Mouse (Mus musculus) heart, embryonic 14.5 days (tissue): ENCODE results near the gene Dcx. TPM values are rescaled to one million over a fixed set of nuclear protein-coding genes. Genes with fewer than 3 reads are reported as not detected.

Experiments used
- ATAC-seq: fragments of 200-750 bp; cut with Nextera tagmentation; 2 replicates; pipeline ENCODE4 v1.8.0; 2017; ENCODE audit warnings: low read depth, moderate TSS enrichment; ENCODE audit not compliant: insufficient number of reproducible peaks, insufficient read depth, low FRiP score
- H3K27ac ChIP-seq, 2 experiments: fragments of 200-500 bp in 1 of 2; fragments of 300-500 bp in 1 of 2; sonication (generic) in 1 of 2; replicated peaks in 1 of 2; 2 replicates each; pipeline ENCODE4 v1.5.1; 2012 to 2014; ENCODE audit warnings: low read depth in 2 of 2, low read length in 2 of 2, control low read depth in 1 of 2, mild to moderate bottlenecking in 1 of 2, mixed read lengths in 1 of 2; ENCODE audit not compliant: control insufficient read depth in 1 of 2, insufficient read depth in 1 of 2
- H3K27me3 ChIP-seq: fragments of 300-500 bp; sonication (generic); 2 replicates; pipeline ENCODE4 v1.6.1; 2014; ENCODE audit warnings: mild to moderate bottlenecking, low read length, control low read depth; ENCODE audit not compliant: control insufficient read depth, insufficient read depth
- H3K36me3 ChIP-seq: fragments of 300-500 bp; sonication (generic); 2 replicates; pipeline ENCODE4 v1.6.1; 2014; ENCODE audit warnings: mild to moderate bottlenecking, control low read depth, low read length, mixed read lengths; ENCODE audit not compliant: control insufficient read depth, insufficient read depth
- H3K4me1 ChIP-seq, 2 experiments: fragments of 200-500 bp in 1 of 2; fragments of 300-500 bp in 1 of 2; sonication (generic) in 1 of 2; 2 replicates each; pipeline ENCODE4 v1.6.1; 2012 to 2014; ENCODE audit warnings: low read length in 2 of 2, control low read depth in 1 of 2, mixed read lengths in 1 of 2; ENCODE audit not compliant: control insufficient read depth in 2 of 2, insufficient read depth in 2 of 2
- H3K4me2 ChIP-seq: fragments of 300-500 bp; sonication (generic); 2 replicates; pipeline ENCODE4 v1.6.1; 2014; ENCODE audit warnings: mild to moderate bottlenecking, low read length
- H3K4me3 ChIP-seq, 2 experiments: fragments of 200-500 bp in 1 of 2; fragments of 300-500 bp in 1 of 2; sonication (generic) in 1 of 2; 2 replicates each; pipeline ENCODE4 v1.5.1; 2012 to 2014; ENCODE audit warnings: low read length in 2 of 2, mild to moderate bottlenecking in 2 of 2, control low read depth in 1 of 2, low read depth in 1 of 2, moderate library complexity in 1 of 2; ENCODE audit not compliant: control insufficient read depth in 1 of 2, insufficient read depth in 1 of 2
- H3K9ac ChIP-seq: fragments of 300-500 bp; sonication (generic); 2 replicates; pipeline ENCODE4 v1.6.1; 2014; ENCODE audit warnings: mild to moderate bottlenecking, low read length
- H3K9me3 ChIP-seq: fragments of 300-500 bp; sonication (generic); 2 replicates; pipeline ENCODE4 v1.6.1; 2016; ENCODE audit warnings: low read length, control low read depth; ENCODE audit not compliant: control insufficient read depth
- WGBS: fragments of 180-500 bp; shearing (Covaris S2); extraction: QIAGEN DNeasy Blood & Tissue Kit; methylation state at CpG from one replicate; pipeline ENCODE4 v1.1.7; 2014; 5-methylcytosine and 5-hydroxymethylcytosine counted together
- polyA plus RNA-seq: library from polyadenylated mRNA; unstranded; fragments of >200 nt; fragmentation: Nextera tagmentation; extraction: Ambion mirVana; gene quantifications from 2 replicates; pipeline ENCODE4 v1.2.1, GENCODE M21; 2014

The Dcx gene
- polyA plus RNA-seq, 1 experiment from 2014 or later: 0.47 TPM

GRCm38 (mm10) chrX:143884299-143884698, 48.8 kb downstream of the Dcx start:
- H3K36me3 ChIP-seq: no peaks in the 10 kb centered on the region
- H3K4me3 ChIP-seq: no peak overlapping the region
- H3K4me1 ChIP-seq: 0 out of 4 replicates have a peak, but pooled peaks cover 0 to 3% of the 10 kb centered on the region in 2 experiments
- WGBS: 72% methylated on average over 6 of the region's 6 CpGs
- peak overlapping the region in 1 of 2 experiments; percentile 37; a peak in 2 of 4 replicates for H3K27ac ChIP-seq
- no peak for ATAC-seq
- no peak overlapping the region for H3K9ac ChIP-seq
- H3K27me3 ChIP-seq: no peaks in the 10 kb centered on the region
- no peak overlapping the region for H3K4me2 ChIP-seq
- no peaks in the 10 kb centered on the region for H3K9me3 ChIP-seq

- Histone ChIP-seq H3K4me2 (no peak overlapping the region), H3K36me3 (no peaks in the 10 kb centered on the region), H3K9me3 (no peaks in the 10 kb centered on the region), H3K4me1 (0 out of 4 replicates have a peak, but pooled peaks cover 0 to 3% of the 10 kb centered on the region in 2 experiments), H3K27ac (0 out of 4 replicates have a peak overlapping the region, but pooled peaks of 1 of the 2 experiments have one; percentile 14), H3K4me3 (no peak overlapping the region), H3K27me3 (no peaks in the 10 kb centered on the region), H3K9ac (no peak overlapping the region)
- no peak for ATAC-seq
- 67% methylated on average over 4 of the region's 4 CpGs for WGBS
Observed at GRCm38 (mm10) chrX:143881806-143882468, 51.2 kb downstream of the Dcx start.

DNA sequence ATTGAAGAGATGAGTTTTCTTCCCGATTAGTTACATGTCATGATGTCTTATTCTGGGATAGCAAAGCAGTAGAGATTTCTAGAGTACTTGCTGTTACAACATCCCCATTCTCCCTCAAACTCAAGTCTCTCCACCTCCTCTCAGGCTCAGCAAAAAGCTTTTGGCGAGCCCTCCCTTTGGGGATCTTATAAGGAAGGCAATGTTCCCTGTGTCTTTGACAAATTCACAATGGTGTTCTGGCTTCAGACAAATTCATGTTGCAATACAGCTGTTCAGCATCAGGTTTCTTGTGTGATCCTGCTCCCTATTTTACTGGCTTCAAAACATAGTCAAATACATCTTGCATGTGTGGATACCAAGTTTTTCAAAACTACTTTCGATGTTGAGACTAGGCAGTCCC, 53.5 kb downstream of the Dcx start:
- Histone ChIP-seq H3K4me2 (no peak overlapping the region), H3K4me3 (no peak overlapping the region), H3K9me3 (no peaks in the 10 kb centered on the region), H3K4me1 (no peaks in the 10 kb centered on the region), H3K27me3 (no peaks in the 10 kb centered on the region), H3K27ac (no peak overlapping the region), H3K9ac (no peak overlapping the region), H3K36me3 (no peaks in the 10 kb centered on the region)
- no peak for ATAC-seq
- WGBS: 75% methylated on average over 3 of the region's 3 CpGs

- WGBS: 76% methylated on average over 5 of the region's 5 CpGs
- H3K27ac ChIP-seq: no peak overlapping the region
- H3K9me3 ChIP-seq: no peaks in the 10 kb centered on the region
- no peak overlapping the region for H3K4me2 ChIP-seq
- ATAC-seq: no peak
- H3K27me3 ChIP-seq: no peaks in the 10 kb centered on the region
- no peak overlapping the region for H3K9ac ChIP-seq
- no peaks in the 10 kb centered on the region for H3K4me1 ChIP-seq
- no peaks in the 10 kb centered on the region for H3K36me3 ChIP-seq
- H3K4me3 ChIP-seq: no peak overlapping the region
Observed at GRCm38 (mm10) chrX:143867129-143867664, 65.9 kb downstream of the Dcx start.

- Histone ChIP-seq H3K4me3 (no peak overlapping the region), H3K9me3 (no peaks in the 10 kb centered on the region), H3K36me3 (no peaks in the 10 kb centered on the region), H3K27ac (no peak overlapping the region), H3K4me2 (no peak overlapping the region), H3K27me3 (no peaks in the 10 kb centered on the region), H3K4me1 (no peaks in the 10 kb centered on the region), H3K9ac (no peak overlapping the region)
- ATAC-seq: no peak
- 70% methylated on average over 3 of the region's 3 CpGs for WGBS
Observed at GRCm38 (mm10) chrX:143851351-143851750, 81.8 kb downstream of the Dcx start.

DNA sequence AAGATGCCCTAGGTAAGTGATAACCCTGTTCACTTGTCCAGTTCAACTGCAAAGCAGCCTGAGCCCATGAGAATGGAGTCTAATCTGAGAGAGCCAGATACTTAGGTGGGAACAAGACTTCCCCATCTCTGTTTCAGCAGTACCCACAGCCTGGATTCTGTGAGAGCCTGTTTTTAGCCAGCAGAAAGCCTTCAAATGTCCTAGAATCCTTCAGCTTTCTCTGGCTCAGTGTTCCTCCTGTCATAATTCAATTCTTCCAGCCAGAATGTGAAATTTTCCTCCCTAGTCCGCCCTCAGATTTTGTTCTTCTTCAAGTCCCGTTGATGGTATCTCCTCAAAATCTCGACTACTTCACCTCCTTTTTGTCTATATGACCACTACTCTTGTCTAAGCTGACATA, 83.1 kb downstream of the Dcx start:
- 68% methylated on average over 3 of the region's 3 CpGs for WGBS
- no peaks in the 10 kb centered on the region for H3K27me3 ChIP-seq

GRCm38 (mm10) chrX:143846637-143847036, 86.5 kb downstream of the Dcx start:
- H3K4me1 ChIP-seq: no peaks in the 10 kb centered on the region
- no peaks in the 10 kb centered on the region for H3K36me3 ChIP-seq
- H3K4me3 ChIP-seq: no peak overlapping the region
- no peaks in the 10 kb centered on the region for H3K27me3 ChIP-seq
- 50% methylated on average over 3 of the region's 3 CpGs for WGBS
- H3K27ac ChIP-seq: no peak overlapping the region
- ATAC-seq: no peak
- H3K4me2 ChIP-seq: no peak overlapping the region
- H3K9ac ChIP-seq: no peak overlapping the region
- H3K9me3 ChIP-seq: no peaks in the 10 kb centered on the region

More for the DNA sequence above, 83.1 kb downstream of the Dcx start:
- Histone ChIP-seq H3K4me2 (no peak overlapping the region), H3K4me3 (no peak overlapping the region), H3K4me1 (no peaks in the 10 kb centered on the region), H3K9ac (no peak overlapping the region), H3K27ac (no peak overlapping the region), H3K36me3 (no peaks in the 10 kb centered on the region), H3K9me3 (no peaks in the 10 kb centered on the region)
- ATAC-seq: no peak
